Mouse (Mus musculus): ENCODE measurements around the gene St8sia6. TPM values are rescaled to one million over a fixed set of nuclear protein-coding genes. Genes with fewer than 3 reads are reported as not detected.

St8sia6 gene
- total RNA-seq, 2 experiments from 2014 or later, result 1.9 to 2.8 TPM

DNA sequence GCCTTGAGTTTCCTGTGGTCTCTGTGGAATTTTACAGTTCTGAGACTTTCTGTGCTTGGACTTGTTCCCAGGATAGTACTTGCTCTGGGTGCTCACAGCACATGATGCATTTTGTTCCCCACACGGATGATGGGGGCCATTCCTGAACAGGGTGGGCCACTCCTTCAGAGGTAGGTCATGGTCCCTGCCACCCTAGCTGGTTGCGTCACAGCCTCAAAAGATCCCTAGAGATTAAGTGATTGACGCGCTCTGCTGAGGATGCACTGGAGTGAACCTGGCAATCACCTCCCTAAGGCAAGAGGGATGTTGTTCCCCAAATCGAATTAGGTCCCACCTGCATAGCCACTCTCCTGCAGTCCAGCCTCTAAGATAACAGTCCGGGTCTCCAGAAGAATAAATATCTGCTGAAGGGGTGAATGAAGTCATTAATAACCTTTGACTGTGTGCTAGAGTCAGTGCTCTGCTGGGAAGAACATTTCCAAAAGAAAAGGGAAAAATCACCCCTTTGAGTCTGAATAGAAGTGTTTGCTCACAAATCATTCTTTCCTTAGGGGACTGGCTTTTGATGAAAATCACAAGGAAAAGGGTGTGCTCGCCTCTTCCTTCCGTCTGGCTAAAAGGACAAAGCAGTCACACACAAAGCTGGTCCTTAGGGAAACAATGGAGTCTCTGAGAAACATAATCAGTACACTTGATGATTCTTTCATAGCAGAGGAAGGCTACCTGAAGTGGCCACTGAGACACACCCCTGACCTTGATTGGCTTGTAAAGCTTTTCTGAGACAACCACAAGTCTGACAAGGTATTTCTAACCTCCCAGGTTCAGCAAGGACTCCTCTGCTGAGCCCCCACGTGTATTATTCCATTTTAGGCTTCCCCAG, 26.1 kb downstream of the St8sia6 start:
- ATAC-seq (replicated peaks; ENCODE audit: poor library complexity, severe bottlenecking), result 0 out of 2 replicates have a peak, but pooled peaks have one; percentile 22

DNA sequence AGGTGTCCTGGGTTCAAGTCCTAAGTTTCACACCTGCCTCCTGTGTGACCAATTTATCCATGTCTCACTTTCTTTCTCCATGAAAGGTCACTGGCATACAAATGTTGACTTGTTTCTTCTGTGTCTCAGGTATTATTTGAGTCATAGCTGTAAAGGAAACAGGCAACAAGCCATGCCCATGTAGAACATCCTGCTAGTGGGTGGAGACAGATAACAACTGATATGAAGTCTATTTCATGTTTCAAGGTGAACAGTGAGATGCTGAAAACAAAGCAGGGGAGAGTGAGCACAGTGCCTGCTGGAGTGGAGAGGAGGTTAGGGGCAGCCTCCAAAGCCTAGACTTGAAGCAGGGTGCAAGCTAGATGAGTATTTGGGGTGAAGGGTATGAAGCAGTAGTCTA, 33.5 kb downstream of the St8sia6 start:
- ATAC-seq (replicated peaks; ENCODE audit: poor library complexity, severe bottlenecking), result no peak

DNA sequence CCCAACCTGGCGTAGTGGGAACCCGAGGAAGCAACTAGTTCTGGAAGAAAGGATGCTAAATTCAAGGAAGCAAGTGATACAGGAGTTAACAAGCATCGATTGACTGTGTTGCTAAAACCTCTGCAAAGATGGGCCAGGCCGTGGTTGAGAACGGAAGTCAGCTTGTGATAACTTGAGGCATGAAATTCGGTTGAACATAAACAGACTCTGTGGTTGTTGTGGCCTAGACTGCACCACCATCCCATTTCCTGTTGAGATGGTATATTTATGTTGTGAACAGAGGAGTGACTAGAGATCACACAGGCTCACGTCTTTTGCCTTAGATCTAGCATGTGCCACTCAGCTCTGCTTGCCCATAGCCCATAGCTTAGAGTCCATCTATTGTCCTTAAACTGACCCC, 36.5 kb downstream of the St8sia6 start:
- ATAC-seq (replicated peaks; ENCODE audit: poor library complexity, severe bottlenecking), result peak; percentile 80

DNA sequence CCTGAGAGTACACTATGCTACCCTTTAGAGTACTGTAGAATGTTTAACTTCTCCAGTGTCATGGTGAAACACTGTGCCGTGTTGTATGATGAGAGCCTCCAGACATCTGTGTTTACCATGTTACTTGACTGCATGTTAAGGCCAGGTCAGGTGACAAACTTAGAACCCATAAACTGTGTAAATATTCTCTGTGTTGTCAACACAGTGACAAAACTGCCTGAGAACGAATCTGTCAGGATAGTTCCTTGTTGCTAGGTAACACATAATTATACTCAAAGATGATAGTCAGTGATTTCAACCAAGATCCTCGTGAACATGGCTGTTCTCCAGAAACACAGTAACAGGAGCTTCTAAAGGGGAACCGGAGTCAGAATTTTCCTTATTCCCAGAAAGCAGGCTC, 38.1 kb downstream of the St8sia6 start:
- no peak for ATAC-seq (replicated peaks; ENCODE audit: poor library complexity, severe bottlenecking)

DNA sequence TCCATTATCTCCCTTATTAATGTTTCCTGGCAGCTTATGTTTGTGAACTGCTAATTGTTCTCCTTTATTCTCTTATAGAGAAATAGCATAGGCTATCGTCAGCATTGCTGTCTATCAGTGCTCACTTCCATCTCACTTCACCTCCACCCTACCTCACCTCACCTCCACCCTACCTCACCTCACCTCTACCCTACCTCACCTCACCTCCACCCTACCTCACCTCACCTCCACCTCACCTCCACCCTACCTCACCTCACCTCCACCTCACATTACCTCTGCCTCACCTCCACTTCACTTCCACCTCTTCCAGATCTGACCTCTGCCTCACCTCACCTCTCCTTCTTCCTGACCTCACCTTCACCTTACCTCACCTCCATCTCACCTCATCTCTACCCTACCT, 42.2 kb downstream of the St8sia6 start:
- no peak for ATAC-seq (replicated peaks; ENCODE audit: poor library complexity, severe bottlenecking)

DNA sequence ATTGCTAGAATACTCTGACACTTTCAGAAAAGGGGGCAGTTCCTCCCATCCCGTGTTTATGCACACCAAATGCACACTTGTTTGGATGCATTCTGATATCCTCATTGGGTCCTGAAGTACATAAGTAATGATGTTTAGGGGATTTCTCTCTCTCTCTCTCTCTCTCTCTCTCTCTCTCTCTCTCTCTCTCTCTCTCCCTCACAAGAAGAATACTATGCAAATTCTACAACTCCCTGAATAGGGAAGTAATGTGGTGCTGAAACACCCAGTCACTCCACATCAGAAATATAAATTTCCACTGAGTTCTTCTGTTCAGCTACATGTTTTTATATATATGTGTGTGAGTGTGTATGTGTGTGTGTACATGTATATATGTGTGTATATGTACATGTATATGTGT, 43.1 kb downstream of the St8sia6 start:
- peak; percentile 35; the same call in 1 of the 2 replicates for ATAC-seq (replicated peaks; ENCODE audit: poor library complexity, severe bottlenecking)

DNA sequence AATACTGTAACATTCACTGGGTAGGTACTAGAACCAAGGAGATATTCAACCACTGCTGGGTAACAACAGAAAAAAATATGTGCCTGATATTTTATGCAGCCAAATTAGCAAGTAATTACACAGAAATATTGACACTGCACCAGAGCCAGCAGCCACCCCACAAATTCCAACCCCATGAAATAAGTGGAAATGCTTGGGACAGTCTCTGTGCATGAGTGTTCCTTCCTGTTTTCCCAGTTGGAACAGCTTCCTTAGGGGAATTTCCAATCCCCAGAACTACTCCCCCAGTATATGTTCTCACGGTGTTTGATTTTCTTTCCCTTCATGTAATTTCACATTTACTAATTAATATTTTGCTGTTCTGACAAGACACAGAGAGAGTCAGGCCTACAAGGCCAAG, 43.8 kb downstream of the St8sia6 start:
- no peak for ATAC-seq (replicated peaks; ENCODE audit: poor library complexity, severe bottlenecking)

DNA sequence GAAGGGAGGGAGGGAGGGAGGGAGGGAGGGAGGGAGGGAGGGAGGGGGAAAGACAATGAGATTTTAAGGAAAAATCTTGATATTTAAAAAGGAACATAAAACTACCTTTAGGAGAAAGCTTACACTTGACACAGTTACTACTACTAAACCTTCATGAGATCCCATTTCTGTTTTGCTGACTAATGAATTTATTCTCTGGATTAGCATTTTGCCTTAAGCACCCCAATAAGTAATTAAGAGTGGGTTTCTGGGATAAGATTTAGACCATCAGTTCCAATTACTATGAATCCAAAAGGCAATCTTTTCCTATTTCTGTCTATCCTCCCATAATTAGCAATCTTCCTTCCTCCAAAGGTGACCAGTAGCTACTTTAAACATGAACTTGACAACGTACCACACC, 44.7 kb downstream of the St8sia6 start:
- ATAC-seq (replicated peaks; ENCODE audit: poor library complexity, severe bottlenecking), result no peak

DNA sequence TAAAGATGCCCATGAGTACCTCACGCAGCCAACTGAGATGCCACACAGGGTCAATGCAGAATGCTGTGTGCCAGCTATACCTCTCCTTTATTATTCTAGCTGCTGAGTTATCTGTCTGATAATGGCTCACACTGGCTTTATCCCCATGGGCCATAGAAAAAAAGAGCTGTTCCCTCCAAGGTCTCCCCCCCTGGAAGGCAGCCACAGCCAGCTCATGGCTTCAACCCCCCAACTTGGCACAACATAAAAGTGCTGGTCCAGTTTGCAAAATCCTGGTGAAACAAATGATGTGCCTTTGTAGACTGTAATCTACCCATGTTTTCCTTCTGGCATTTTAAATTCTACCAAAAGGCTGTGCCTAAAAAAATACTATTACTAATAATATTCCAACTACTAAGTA, 46.3 kb downstream of the St8sia6 start:
- no peak for ATAC-seq (replicated peaks; ENCODE audit: poor library complexity, severe bottlenecking)

DNA sequence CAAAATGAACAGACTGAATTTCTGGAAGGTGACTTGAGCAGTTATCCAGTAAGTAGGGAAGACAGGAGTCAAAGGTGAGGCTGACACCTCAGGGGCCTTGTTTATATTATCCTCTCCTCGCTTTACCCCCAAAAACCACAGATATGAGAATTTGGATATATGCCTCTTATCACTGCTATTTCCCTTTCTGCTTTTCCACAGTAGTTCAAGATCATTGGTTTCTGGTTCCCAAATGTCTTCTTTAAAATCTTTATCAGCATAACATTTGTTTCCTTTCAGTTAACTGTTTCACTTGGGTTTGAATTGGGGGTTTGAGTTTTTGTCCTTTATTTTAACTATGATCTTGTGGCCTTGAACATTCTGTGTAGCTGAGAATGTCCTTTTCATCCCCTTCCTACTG, 47.8 kb downstream of the St8sia6 start:
- no peak for ATAC-seq (replicated peaks; ENCODE audit: poor library complexity, severe bottlenecking)

DNA sequence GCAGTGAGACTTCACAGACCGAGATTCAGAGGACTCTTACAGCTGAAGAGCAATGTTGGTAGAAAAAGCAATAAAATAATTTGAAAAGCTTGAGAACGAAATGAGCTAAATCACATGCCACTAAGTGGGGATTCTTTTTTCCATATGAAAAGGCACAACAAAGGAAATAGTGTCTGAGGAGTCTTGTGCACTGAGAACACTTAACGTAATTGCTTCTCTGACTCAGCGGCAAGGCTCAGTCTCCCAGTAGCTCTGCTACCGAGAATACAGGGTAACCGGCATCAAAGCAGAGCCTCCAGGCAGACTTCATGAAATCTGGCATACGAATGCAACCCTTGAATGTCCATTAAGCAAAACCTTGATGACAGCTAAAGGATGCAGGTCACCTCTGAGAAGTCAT, 55.2 kb downstream of the St8sia6 start:
- no peak for ATAC-seq (replicated peaks; ENCODE audit: poor library complexity, severe bottlenecking)

DNA sequence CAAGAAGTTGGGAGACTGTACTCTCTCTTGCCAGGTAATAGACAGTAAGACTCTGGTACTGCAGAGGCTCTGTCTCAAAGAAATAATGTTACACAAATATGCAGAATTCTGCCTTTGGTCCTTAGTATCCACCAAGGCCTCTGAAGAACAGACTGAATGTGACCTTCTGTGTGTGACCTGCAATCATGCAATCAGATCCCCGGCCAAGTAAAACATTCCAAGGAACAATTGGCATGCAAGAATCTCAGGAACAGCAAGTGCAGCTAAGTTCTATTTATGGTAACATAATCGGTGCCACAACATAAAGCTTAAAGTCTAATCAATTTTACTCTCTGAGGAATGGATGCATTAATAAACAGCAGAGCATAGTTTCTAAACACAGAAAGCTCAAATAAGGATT, 66.0 kb downstream of the St8sia6 start:
- ATAC-seq (replicated peaks; ENCODE audit: poor library complexity, severe bottlenecking), result no peak

DNA sequence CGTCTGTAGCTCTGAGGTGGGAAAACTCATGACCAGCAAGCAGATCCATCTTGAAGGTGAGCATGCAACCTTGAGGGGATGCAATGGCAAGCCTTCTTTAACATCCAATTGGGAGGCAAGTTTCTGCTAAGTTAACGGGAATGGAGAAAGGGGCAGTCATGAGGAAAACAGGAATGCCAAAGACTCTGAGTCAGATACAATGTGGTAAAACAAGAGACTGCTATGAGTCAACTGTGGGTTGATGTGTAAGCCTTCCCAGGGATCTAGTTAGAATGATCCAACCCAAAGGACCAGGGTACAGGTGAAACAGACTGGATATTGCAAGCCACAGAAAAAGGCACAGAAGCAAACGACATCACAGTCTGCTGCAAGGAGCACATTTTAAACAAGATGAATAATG, 68.3 kb downstream of the St8sia6 start:
- no peak for ATAC-seq (replicated peaks; ENCODE audit: poor library complexity, severe bottlenecking)

DNA sequence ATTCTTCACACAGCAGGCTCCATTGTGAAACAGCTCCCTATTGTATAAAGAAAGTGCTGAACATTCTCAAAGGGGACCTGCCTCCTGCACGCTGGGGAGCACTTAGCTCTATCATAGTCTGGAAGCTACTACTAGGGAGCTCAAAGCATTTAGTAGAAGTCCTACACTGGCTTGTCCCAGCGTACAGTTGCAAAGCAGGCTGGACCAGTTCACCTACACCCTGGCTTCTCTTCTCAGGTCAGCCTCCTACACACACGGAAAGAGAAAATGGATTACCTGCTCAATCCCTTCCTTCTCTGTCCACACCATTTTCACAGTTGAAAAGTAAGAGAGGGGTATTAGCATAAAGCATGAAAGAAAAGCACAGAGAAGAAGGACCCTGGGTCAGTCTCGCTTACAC, 71.6 kb downstream of the St8sia6 start:
- no peak for ATAC-seq (replicated peaks; ENCODE audit: poor library complexity, severe bottlenecking)

DNA sequence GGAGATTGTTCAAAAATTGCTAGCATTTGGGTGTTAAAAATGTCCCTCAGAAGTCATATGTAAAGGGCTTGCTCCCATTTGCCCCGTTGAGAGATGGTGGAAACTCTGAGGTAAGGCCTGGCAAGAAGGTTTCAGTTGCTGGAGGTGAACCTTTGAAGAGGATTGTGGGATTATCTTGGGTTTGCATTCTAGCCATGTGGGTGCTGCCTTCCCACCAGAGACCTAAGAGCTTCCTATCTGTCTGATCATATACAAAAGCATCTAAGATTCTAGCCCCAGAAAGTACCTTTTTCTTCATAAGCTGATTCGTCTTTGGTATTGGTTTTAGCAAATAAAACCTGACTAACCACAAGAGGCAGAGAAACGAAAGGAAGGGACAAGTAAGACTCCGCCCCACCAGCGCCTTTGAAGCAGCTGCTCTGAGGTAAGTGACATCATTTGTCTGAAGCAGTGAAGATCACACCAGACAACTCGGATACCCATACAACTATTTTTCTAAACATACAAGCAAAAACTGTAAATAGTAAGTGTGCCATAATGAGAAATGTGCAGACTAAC, 75.2 kb downstream of the St8sia6 start:
- no peak for ATAC-seq (replicated peaks; ENCODE audit: poor library complexity, severe bottlenecking)

DNA sequence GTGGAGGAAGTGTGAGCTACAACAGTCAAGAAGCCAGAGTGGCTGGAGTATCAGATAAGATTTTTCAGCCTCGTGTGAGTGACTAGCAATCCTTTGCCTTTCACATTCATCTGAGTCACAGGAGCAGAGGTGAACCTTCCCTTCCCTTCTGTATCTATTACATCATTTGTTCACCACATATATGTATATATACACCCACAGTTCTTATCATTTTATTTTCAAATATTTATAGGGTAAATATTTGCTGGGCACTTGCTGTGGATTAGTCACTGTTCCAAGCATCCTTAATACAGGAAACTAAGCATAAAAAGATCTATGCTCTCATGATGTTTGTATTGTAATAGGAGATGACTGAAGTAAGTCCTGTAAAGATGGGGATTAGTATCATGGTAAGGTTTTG, 85.1 kb downstream of the St8sia6 start:
- no peak for ATAC-seq (replicated peaks; ENCODE audit: poor library complexity, severe bottlenecking)

DNA sequence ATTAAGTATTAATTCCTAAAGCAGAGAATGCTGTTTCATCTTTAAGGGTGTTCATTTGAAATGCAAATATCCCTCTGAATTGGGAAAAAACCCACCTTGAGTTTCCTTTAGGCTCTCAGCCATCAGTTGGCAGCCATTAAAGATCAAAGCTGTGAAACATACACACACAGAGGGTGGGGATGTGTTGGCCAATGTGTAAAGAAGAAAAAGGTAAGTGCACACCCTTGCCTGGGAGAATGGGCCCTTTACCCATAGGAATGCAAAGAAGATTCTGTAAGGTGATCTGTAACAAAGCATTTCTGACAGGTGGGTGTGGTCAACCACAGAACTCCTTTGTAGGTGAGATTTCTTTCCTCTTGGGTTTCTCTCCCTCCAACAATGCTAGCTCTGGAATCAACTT, 96.3 kb downstream of the St8sia6 start:
- ATAC-seq (replicated peaks; ENCODE audit: poor library complexity, severe bottlenecking), result no peak

DNA sequence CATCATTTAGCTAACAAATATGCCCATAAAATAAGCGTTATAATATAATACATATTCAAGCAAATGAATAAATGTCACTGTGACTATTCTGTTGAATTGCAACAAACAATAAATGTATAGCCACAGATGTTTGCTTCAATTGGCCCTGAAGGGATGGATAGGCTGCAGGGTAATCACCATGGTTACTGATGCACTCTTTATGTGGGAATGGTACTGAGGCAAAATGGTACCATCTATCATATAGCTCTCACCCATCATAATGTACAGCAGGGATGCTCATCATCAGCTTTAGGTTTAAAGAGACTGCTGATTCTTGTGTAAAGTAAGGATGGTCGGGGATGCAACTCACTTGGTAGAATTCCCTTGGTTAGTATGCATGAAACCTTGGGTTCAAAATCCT, 99.4 kb downstream of the St8sia6 start:
- ATAC-seq (replicated peaks; ENCODE audit: poor library complexity, severe bottlenecking), result no peak

DNA sequence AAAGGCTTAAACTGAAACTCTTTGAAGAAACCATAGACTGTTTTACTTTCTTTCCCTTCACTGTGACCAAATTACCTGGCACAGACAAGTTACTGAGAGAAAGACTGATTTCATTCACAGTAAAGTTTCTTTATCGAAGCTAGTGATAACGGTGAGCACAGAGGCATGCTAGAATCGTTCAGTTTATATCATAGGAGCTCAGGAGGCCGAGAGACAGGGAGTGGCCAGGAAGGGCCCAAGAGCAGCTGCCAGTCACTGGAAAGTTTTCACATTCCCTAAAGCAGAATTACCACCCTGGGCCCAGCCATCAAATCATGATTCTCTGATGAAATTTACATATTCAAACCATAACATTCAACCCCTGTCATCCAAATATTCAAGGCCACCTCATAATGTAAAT, 109.5 kb downstream of the St8sia6 start:
- ATAC-seq (replicated peaks; ENCODE audit: poor library complexity, severe bottlenecking), result no peak

DNA sequence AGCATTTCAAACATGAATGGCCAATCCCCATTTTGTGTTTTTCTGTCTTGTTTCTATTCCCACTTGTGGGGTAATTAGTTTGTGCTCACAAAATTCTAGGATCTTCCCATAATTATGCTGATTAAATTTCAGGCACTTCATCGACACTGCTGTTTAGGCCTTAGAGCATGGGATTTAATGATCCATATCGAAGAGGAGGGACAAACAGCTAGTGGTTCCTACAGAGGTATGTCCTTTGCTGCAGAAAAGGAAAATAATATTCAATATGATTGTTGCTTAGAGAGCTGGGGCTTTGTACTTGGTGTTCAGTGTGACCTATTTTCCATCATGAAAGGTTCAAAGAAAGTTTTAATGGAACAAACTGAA, 110.7 kb downstream of the St8sia6 start:
- ATAC-seq (replicated peaks; ENCODE audit: poor library complexity, severe bottlenecking), result no peak

DNA sequence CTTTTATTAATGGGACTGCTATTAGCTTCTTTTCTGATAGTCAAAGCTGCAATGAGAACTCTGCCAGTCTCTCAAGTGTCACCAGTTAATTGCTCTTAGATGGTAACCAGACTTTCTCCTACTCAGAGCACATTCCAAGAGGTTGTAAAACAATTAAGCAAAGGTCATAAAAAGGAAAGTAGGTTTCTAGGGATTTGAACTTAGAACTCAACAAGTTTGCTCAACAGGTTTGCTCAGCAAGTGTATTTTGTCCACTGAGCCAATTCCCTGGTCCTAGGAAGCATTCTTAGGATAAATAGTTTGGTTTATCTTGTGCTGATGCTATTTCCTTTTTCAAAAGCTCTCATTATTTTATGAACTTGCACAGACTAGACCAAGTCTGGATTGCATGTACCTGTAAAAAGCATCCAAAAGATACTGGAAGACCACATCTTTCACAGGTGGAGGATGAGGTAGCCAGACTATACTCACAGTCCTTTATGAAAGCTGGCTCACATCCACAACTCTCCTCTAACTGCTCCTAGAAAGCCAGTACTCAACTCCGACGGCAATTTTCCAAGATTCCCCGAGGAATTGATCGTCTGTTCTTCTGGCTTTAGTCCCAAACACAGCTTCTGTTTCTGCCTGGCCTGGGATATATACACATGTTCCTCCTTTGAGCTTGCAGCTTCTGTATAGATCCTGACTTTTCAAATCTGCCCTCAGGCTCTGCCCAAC, 111.2 kb downstream of the St8sia6 start:
- ATAC-seq (replicated peaks; ENCODE audit: poor library complexity, severe bottlenecking), result no peak

DNA sequence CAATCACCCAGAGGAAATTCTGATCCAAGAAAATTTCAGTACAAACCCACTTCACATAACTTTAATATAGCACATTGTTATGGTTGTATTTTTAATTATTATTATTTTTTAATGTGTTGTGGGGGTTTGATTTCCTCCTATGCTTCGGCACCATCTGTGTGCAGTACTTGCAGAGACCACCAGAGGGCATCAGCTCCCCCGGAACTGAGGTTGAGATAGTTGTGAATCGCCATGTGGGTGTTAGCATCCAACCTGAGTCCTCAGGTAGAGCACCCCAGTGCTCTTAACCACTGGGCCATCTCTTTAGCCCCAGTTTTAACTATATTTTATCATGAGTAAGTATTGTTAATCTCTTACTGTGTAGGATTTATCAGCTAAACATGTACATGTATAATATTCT, 120.9 kb downstream of the St8sia6 start:
- peak; percentile 87 for ATAC-seq (replicated peaks; ENCODE audit: poor library complexity, severe bottlenecking)

Measured in granulocyte monocyte progenitor cell, adult 5-6 weeks (primary cell).